Mouse (Mus musculus): ENCODE data around the gene Rps7. TPM values are rescaled to one million over a fixed set of nuclear protein-coding genes. Genes with fewer than 3 reads are reported as not detected.

Gene Rps7
- polyA plus RNA-seq, 1 experiment from 2014 or later: 752 TPM

GRCm38 (mm10) chr12:28582423-28582822 is 53.3 kb downstream of the Rps7 start, which contains the start of gene Allc:
Gene Allc (minus strand): TSS chr12:28582523.
- Histone ChIP-seq H3K4me1 (no peaks in the 10 kb centered on the region), H3K4me2 (no peak within 1 kb of the TSS), H3K36me3 (no peaks in the 10 kb centered on the region), H3K9me3 (replicated peaks) (no peaks in the 10 kb centered on the region), H3K27me3 (replicated peaks) (peaks cover 7% of the 10 kb centered on the region; the same call in 1 of the 2 replicates), H3K27ac (no peak within 1 kb of the TSS), H3K4me3 (no peak within 1 kb of the TSS), H3K9ac (no peak within 1 kb of the TSS)
- WGBS (ENCODE audit: insufficient replicate concordance): 73% methylated on average over 8 of the region's 8 CpGs
- no peak for ATAC-seq

Small RNAs within 50 kb of the gene (microRNA-seq; reads per million reads assigned to microRNA genes)
- gene Mir6937: not detected

Other genes starting within 250 kb of the Rps7 start
- not detected in 2 replicates for gene Dcdc2c, start 83.6 kb downstream of the Rps7 start, polyA plus RNA-seq (2016; fragmentation: Nextera tagmentation; extraction: Ambion mirVana)
- not detected in 2 replicates for gene Allc, start 53.4 kb downstream of the Rps7 start, polyA plus RNA-seq (2016; fragmentation: Nextera tagmentation; extraction: Ambion mirVana)
- 17.3 and 18.0 TPM in 2 replicates for gene Colec11, start 12.6 kb downstream of the Rps7 start, polyA plus RNA-seq (2016; fragmentation: Nextera tagmentation; extraction: Ambion mirVana)
- gene Rnaseh1, start 13.6 kb upstream of the Rps7 start, polyA plus RNA-seq (2016; fragmentation: Nextera tagmentation; extraction: Ambion mirVana): 17.9 and 19.2 TPM in 2 replicates
- gene Adi1, start 39.3 kb upstream of the Rps7 start, polyA plus RNA-seq (2016; fragmentation: Nextera tagmentation; extraction: Ambion mirVana): 53.8 and 55.4 TPM in 2 replicates
- gene Trappc12, start 114.5 kb upstream of the Rps7 start, polyA plus RNA-seq (2016; fragmentation: Nextera tagmentation; extraction: Ambion mirVana): 28.5 and 30.5 TPM in 2 replicates
- gene Eipr1, start 115.8 kb upstream of the Rps7 start, polyA plus RNA-seq (2016; fragmentation: Nextera tagmentation; extraction: Ambion mirVana): 34.7 and 36.0 TPM in 2 replicates